Mouse (Mus musculus) CH12.LX (cell line): ENCODE data around the gene Fat3. TPM values are rescaled to one million over a fixed set of nuclear protein-coding genes. Genes with fewer than 3 reads are reported as not detected.
A peak's percentile ranks its signal among the peaks of the same experiment; 100 is the strongest.

Experiments used
- DNase-seq: peaks from one replicate; pipeline ENCODE4 v3.0.0-alpha.2; 2013; ENCODE audit errors: extremely low read depth
- H3K27ac ChIP-seq: 2 replicates; pipeline ENCODE4 v1.5.1; 2012; ENCODE audit warnings: low read depth, mild to moderate bottlenecking, control low read depth, moderate library complexity; ENCODE audit not compliant: insufficient read depth
- H3K27me3 ChIP-seq: replicated peaks from 2 replicates; pipeline ENCODE3; 2012; ENCODE audit warnings: inconsistent platforms
- H3K36me3 ChIP-seq, 2 experiments: replicated peaks in 1 of 2; 2 replicates each; pipeline versions ENCODE3 to v1.6.1; 2012; ENCODE audit warnings: inconsistent platforms in 1 of 2, low read length in 1 of 2, mild to moderate bottlenecking in 1 of 2, mixed read lengths in 1 of 2, moderate library complexity in 1 of 2; ENCODE audit not compliant: control insufficient read depth in 1 of 2, insufficient read depth in 1 of 2
- H3K4me1 ChIP-seq, 2 experiments: 2 replicates each; pipeline ENCODE4 v1.6.1; 2012; ENCODE audit warnings: inconsistent platforms in 1 of 2, moderate library complexity in 1 of 2; ENCODE audit not compliant: insufficient read depth in 2 of 2, control insufficient read depth in 1 of 2
- H3K4me2 ChIP-seq: 2 replicates; pipeline ENCODE4 v1.6.1; 2012; ENCODE audit warnings: low read depth, mild to moderate bottlenecking, control low read depth; ENCODE audit not compliant: poor library complexity, insufficient read depth, severe bottlenecking
- H3K4me3 ChIP-seq, 3 experiments: fragments of 150-350 bp in 1 of 3; sonication (generic) in 1 of 3; replicated peaks in 1 of 3; 2 replicates each; pipeline versions ENCODE3 to v1.5.1; 2011 to 2012; ENCODE audit warnings: low read depth in 2 of 3, low read length in 2 of 3, mild to moderate bottlenecking in 2 of 3, moderate library complexity in 2 of 3, control low read depth in 1 of 3, improper control_type of control experiment in 1 of 3, inconsistent platforms in 1 of 3, mixed read lengths in 1 of 3; ENCODE audit not compliant: poor library complexity in 1 of 3
- H3K79me2 ChIP-seq: replicated peaks from 2 replicates; pipeline ENCODE4 v1.6.1; 2012; ENCODE audit warnings: mild to moderate bottlenecking, moderate library complexity; ENCODE audit not compliant: control insufficient read depth, poor library complexity, insufficient read depth, severe bottlenecking; ENCODE audit errors: extremely low read depth
- H3K9ac ChIP-seq: 2 replicates; pipeline ENCODE4 v1.6.1; 2012; ENCODE audit warnings: low read depth, mild to moderate bottlenecking, control low read depth, moderate library complexity; ENCODE audit not compliant: insufficient read depth
- H3K9me3 ChIP-seq: replicated peaks from 2 replicates; pipeline ENCODE3; 2012; ENCODE audit warnings: low read length, inconsistent platforms, mixed read lengths
- BHLHE40 ChIP-seq: IDR thresholded peaks from 2 replicates; pipeline ENCODE4 v1.6.1; 2011; ENCODE audit warnings: mild to moderate bottlenecking, low read depth, low read length, improper control_type of control experiment
- CTCF ChIP-seq, 2 experiments: IDR thresholded peaks in 1 of 2; conservative IDR thresholded peaks in 1 of 2; 2 replicates each; pipeline ENCODE4 v1.5.1; 2011 to 2012; ENCODE audit warnings: low read depth in 2 of 2, low read length in 2 of 2, improper control_type of control experiment in 1 of 2, inconsistent platforms in 1 of 2, mild to moderate bottlenecking in 1 of 2, moderate library complexity in 1 of 2
- ETS1 ChIP-seq: conservative IDR thresholded peaks from 2 replicates; pipeline ENCODE4 v1.6.1; 2012; ENCODE audit warnings: low read depth, mild to moderate bottlenecking, inconsistent platforms, low read length, improper control_type of control experiment, moderate library complexity
- HCFC1 ChIP-seq: IDR thresholded peaks from 2 replicates; pipeline ENCODE4 v1.6.1; 2012; ENCODE audit warnings: low read depth, mild to moderate bottlenecking, inconsistent platforms, low read length, improper control_type of control experiment
- IRF4 ChIP-seq: IDR thresholded peaks from 2 replicates; pipeline ENCODE4 v1.6.1; 2014; ENCODE audit warnings: low read depth, mild to moderate bottlenecking, inconsistent platforms, low read length, improper control_type of control experiment
- KAT2A ChIP-seq: IDR thresholded peaks from 2 replicates; pipeline ENCODE4 v1.6.1; 2012; ENCODE audit warnings: low read length, improper control_type of control experiment, inconsistent platforms; ENCODE audit not compliant: insufficient replicate concordance
- USF2 ChIP-seq: conservative IDR thresholded peaks from 2 replicates; pipeline ENCODE4 v1.6.1; 2011; ENCODE audit warnings: low read depth, low read length, improper control_type of control experiment
- dilution Hi-C: fragments of 300-500 bp; cut with MboI; formaldehyde crosslinking; loops from 2 replicates; pipeline ENCODE4 v1.14.3; 2020; ENCODE audit warnings: low sequenced_read_pairs; ENCODE audit not compliant: extremely low pct_unique_long_range_greater_than_20kb, extremely low pct_ligation_motif_present
- in situ Hi-C: fragments of 300-500 bp; cut with MboI; formaldehyde crosslinking; loops from 3 replicates; pipeline ENCODE4 v1.14.3; 2019; ENCODE audit warnings: low sequenced_read_pairs, low pct_ligation_motif_present, low pct_unique_long_range_greater_than_20kb, mixed read lengths
- polyA plus RNA-seq: library from polyadenylated mRNA; unstranded; fragments of >175 nt; gene quantifications from 2 replicates; pipeline ENCODE4 v1.2.1, GENCODE M21; 2012; ENCODE audit warnings: low read depth; ENCODE audit not compliant: insufficient read length
- total RNA-seq, 2 experiments: library from RNA; depleted of rRNA; stranded (reverse); fragments of 300-350 nt in 1 of 2; fragments of >200 nt in 1 of 2; gene quantifications; 2 replicates each; pipeline ENCODE4 v1.2.3; 2012 to 2014

Fat3 gene
- total and polyA plus RNA-seq, 3 experiments, result 0.03 to 0.07 TPM; not detected in 1

- Histone ChIP-seq H3K27ac (no peak overlapping the region), H3K4me3 (no peak overlapping the region), H3K79me2 (no peaks in the 10 kb centered on the region), H3K9me3 (no peaks in the 10 kb centered on the region), H3K4me1 (peaks cover 0 to 7% of the 10 kb centered on the region in 2 experiments; a peak in 1 of 4 replicates), H3K4me2 (no peak overlapping the region), H3K36me3 (no peaks in the 10 kb centered on the region), H3K9ac (no peak overlapping the region), H3K27me3 (no peaks in the 10 kb centered on the region)
- in situ Hi-C loops (no loop called here), dilution Hi-C loops (no loop called here)
- DNase-seq, result peak; percentile 25
- no peak for TF ChIP-seq HCFC1
Observed at GRCm38 (mm10) chr9:16168051-16168450, 333.0 kb downstream of the Fat3 start.

GRCm38 (mm10) chr9:16159366-16159765 is 341.7 kb downstream of the Fat3 start:
- no peak for DNase-seq
- no peak overlapping the region for H3K4me3 ChIP-seq
- dilution Hi-C loops (no loop called here), in situ Hi-C loops (no loop called here)
- no peak for TF ChIP-seq IRF4
- peak in 1 of 2 experiments; percentile 8; a peak in 1 of 4 replicates for TF ChIP-seq CTCF (conservative IDR thresholded peaks at IDR 0.05 in 1 of 2, IDR thresholded peaks at IDR 0.05 in 1 of 2; ENCODE audit: low read depth in 2 of 2, low read length in 2 of 2)
- TF ChIP-seq ETS1, result no peak
- TF ChIP-seq USF2, result no peak
- H3K36me3 ChIP-seq, result no peaks in the 10 kb centered on the region
- no peaks in the 10 kb centered on the region for H3K4me1 ChIP-seq
- H3K79me2 ChIP-seq, result no peaks in the 10 kb centered on the region
- H3K27me3 ChIP-seq, result no peaks in the 10 kb centered on the region
- no peak overlapping the region for H3K27ac ChIP-seq
- H3K9ac ChIP-seq, result no peak overlapping the region
- no peaks in the 10 kb centered on the region for H3K9me3 ChIP-seq
- no peak overlapping the region for H3K4me2 ChIP-seq

- H3K4me3 ChIP-seq, result no peak overlapping the region
- H3K9ac ChIP-seq, result no peak overlapping the region
- in situ Hi-C loops (no loop called here), dilution Hi-C loops (no loop called here)
- DNase-seq, result no peak
- no peaks in the 10 kb centered on the region for H3K9me3 ChIP-seq
- H3K79me2 ChIP-seq, result no peaks in the 10 kb centered on the region
- H3K27me3 ChIP-seq, result no peaks in the 10 kb centered on the region
- no peaks in the 10 kb centered on the region for H3K36me3 ChIP-seq
- no peak overlapping the region for H3K4me2 ChIP-seq
- H3K27ac ChIP-seq, result no peak overlapping the region
- TF ChIP-seq BHLHE40, result no peak
- no peak for TF ChIP-seq KAT2A
- TF ChIP-seq HCFC1, result no peak
- no peaks in the 10 kb centered on the region for H3K4me1 ChIP-seq
Observed at GRCm38 (mm10) chr9:16153580-16153930, 347.5 kb downstream of the Fat3 start.
